Mouse (Mus musculus) ES-E14 (cell line): ENCODE data around the gene Ccdc8. TPM values are rescaled to one million over a fixed set of nuclear protein-coding genes. Genes with fewer than 3 reads are reported as not detected.

Source experiments
- DNase-seq: peaks from one replicate; pipeline ENCODE4 v3.0.0-alpha.2; 2013; ENCODE audit warnings: low read depth, low spot score
- H3K27ac ChIP-seq: 2 replicates; pipeline ENCODE4 v1.5.1; 2012; ENCODE audit warnings: low read depth, mild to moderate bottlenecking, low read length, moderate library complexity, mixed read lengths; ENCODE audit not compliant: poor library complexity, insufficient read depth, severe bottlenecking
- H3K36me3 ChIP-seq: 2 replicates; pipeline ENCODE4 v1.6.1; 2012; ENCODE audit warnings: mild to moderate bottlenecking, low read length, moderate library complexity, mixed read lengths; ENCODE audit not compliant: control insufficient read depth, poor library complexity, insufficient read depth, severe bottlenecking
- H3K4me1 ChIP-seq, 2 experiments: fragments of 150-350 bp in 1 of 2; sonication (generic) in 1 of 2; 2 replicates each; pipeline ENCODE4 v1.6.1; 2012; ENCODE audit warnings: low read length in 2 of 2, mild to moderate bottlenecking in 1 of 2, mixed read lengths in 1 of 2; ENCODE audit not compliant: control insufficient read depth in 2 of 2, insufficient read depth in 2 of 2, poor library complexity in 1 of 2
- H3K4me3 ChIP-seq, 2 experiments: fragments of 150-350 bp in 1 of 2; sonication (generic) in 1 of 2; 2 replicates each; pipeline ENCODE4 v1.5.1; 2012; ENCODE audit warnings: low read length in 2 of 2, low read depth in 1 of 2, mild to moderate bottlenecking in 1 of 2, mixed read lengths in 1 of 2; ENCODE audit not compliant: insufficient read depth in 1 of 2, poor library complexity in 1 of 2, severe bottlenecking in 1 of 2
- H3K9ac ChIP-seq: 2 replicates; pipeline ENCODE4 v1.6.1; 2012; ENCODE audit warnings: low read depth, mild to moderate bottlenecking, low read length, mixed read lengths; ENCODE audit not compliant: poor library complexity, insufficient read depth, severe bottlenecking
- H3K9me3 ChIP-seq: fragments of 150-350 bp; sonication (generic); 2 replicates; pipeline ENCODE4 v1.6.1; 2012; ENCODE audit warnings: low read depth, mild to moderate bottlenecking, low read length; ENCODE audit not compliant: control insufficient read depth, insufficient read depth
- CHD2 ChIP-seq: IDR thresholded peaks from 2 replicates; pipeline ENCODE4 v1.6.1; 2014; ENCODE audit warnings: mild to moderate bottlenecking, low read depth, low read length, inconsistent platforms
- HCFC1 ChIP-seq: IDR thresholded peaks from 2 replicates; pipeline ENCODE4 v1.6.1; 2012; ENCODE audit warnings: low read length, inconsistent platforms, borderline replicate concordance; ENCODE audit not compliant: insufficient read depth
- MAFK ChIP-seq: IDR thresholded peaks from 2 replicates; pipeline ENCODE4 v1.6.1; 2014; ENCODE audit warnings: mild to moderate bottlenecking, low read depth, low read length, inconsistent platforms; ENCODE audit not compliant: insufficient read depth
- ZC3H11A ChIP-seq: IDR thresholded peaks from 2 replicates; pipeline ENCODE4 v1.6.1; 2012; ENCODE audit warnings: low read depth, mild to moderate bottlenecking, inconsistent platforms, low read length, borderline replicate concordance
- ZNF384 ChIP-seq: IDR thresholded peaks from 2 replicates; pipeline ENCODE4 v1.6.1; 2012; ENCODE audit warnings: low read depth, low read length, inconsistent platforms
- in situ Hi-C, 2 experiments: fragments of 600-800 bp; cut with MboI; formaldehyde crosslinking; loops; one replicate each; pipeline ENCODE4 v1.15.1; 2025; ENCODE audit warnings: low sequenced_read_pairs in 2 of 2, inconsistent platforms in 1 of 2; ENCODE audit not compliant: unreplicated experiment in 2 of 2
- total RNA-seq: library from RNA; depleted of rRNA; stranded (reverse); fragments of 300-350 nt; gene quantifications from 2 replicates; pipeline ENCODE4 v1.2.3, GENCODE M21; 2012

Ccdc8 gene
- total RNA-seq, 1 experiment = 4.1 TPM

- H3K4me1 ChIP-seq = peaks cover 0 to 13% of the 10 kb centered on the region in 2 experiments; a peak in 2 of 4 replicates
- peaks cover 62% of the 10 kb centered on the region for H3K36me3 ChIP-seq
- no peak for DNase-seq
- H3K9me3 ChIP-seq = no peaks in the 10 kb centered on the region
- no peak for TF ChIP-seq HCFC1
- TF ChIP-seq MAFK = no peak
- no peak for TF ChIP-seq ZNF384
- no peak for TF ChIP-seq ZC3H11A
- no peak for TF ChIP-seq CHD2
- in situ Hi-C loops = no loop called here
- no peak overlapping the region for H3K9ac ChIP-seq
- no peak overlapping the region for H3K27ac ChIP-seq
- no peak overlapping the region for H3K4me3 ChIP-seq
Measured at GRCm38 (mm10) chr7:17024141-17024540, 31.6 kb downstream of the Ccdc8 start.

- no peak overlapping the region for H3K27ac ChIP-seq
- peaks cover 0 to 14% of the 10 kb centered on the region in 2 experiments; a peak in 2 of 4 replicates for H3K4me1 ChIP-seq
- peaks cover 54% of the 10 kb centered on the region for H3K36me3 ChIP-seq
- H3K9ac ChIP-seq = no peak overlapping the region
- H3K9me3 ChIP-seq = no peaks in the 10 kb centered on the region
- TF ChIP-seq ZNF384 (no peak), CHD2 (no peak), MAFK (no peak), HCFC1 (no peak), ZC3H11A (no peak)
- no peak for DNase-seq
- no peak overlapping the region for H3K4me3 ChIP-seq
- in situ Hi-C loops = no loop called here
Measured at GRCm38 (mm10) chr7:17024814-17025504, 32.5 kb downstream of the Ccdc8 start.

- Histone ChIP-seq H3K4me3 (no peak overlapping the region), H3K9me3 (no peaks in the 10 kb centered on the region), H3K27ac (no peak overlapping the region), H3K4me1 (peaks cover 0 to 14% of the 10 kb centered on the region in 2 experiments; a peak in 2 of 4 replicates), H3K9ac (no peak overlapping the region; the same call in 1 of the 2 replicates), H3K36me3 (peaks cover 49% of the 10 kb centered on the region)
- in situ Hi-C loops = no loop called here
- TF ChIP-seq ZNF384 = no peak
- TF ChIP-seq HCFC1 = no peak
- TF ChIP-seq MAFK = no peak
- no peak for TF ChIP-seq ZC3H11A
- TF ChIP-seq CHD2 = no peak
- DNase-seq = no peak
Measured at GRCm38 (mm10) chr7:17025505-17025894, 33.0 kb downstream of the Ccdc8 start.

GRCm38 (mm10) chr7:17025896-17026622 lies 33.6 kb downstream of the Ccdc8 start:
- Histone ChIP-seq H3K27ac (no peak overlapping the region), H3K9ac (peak overlapping the region; percentile 33; the same call in 1 of the 2 replicates), H3K4me3 (peak overlapping the region in 1 of 2 experiments; percentile 81; a peak in 1 of 4 replicates), H3K36me3 (peaks cover 44% of the 10 kb centered on the region), H3K4me1 (peaks cover 0 to 14% of the 10 kb centered on the region in 2 experiments; a peak in 2 of 4 replicates), H3K9me3 (no peaks in the 10 kb centered on the region)
- TF ChIP-seq CHD2 (no peak), HCFC1 (no peak), ZNF384 (no peak), ZC3H11A (no peak), MAFK (no peak)
- in situ Hi-C loops = no loop called here
- no peak for DNase-seq
